Mouse (Mus musculus) CH12.LX (cell line): Measurements from ENCODE around the gene Cfap97d2.

Experiments used
- CTCF ChIP-seq, 2 experiments: IDR thresholded peaks in 1 of 2; conservative IDR thresholded peaks in 1 of 2; 2 replicates each; pipeline ENCODE4 v1.5.1; 2011 to 2012; ENCODE audit warnings: low read depth in 2 of 2, low read length in 2 of 2, improper control_type of control experiment in 1 of 2, inconsistent platforms in 1 of 2, mild to moderate bottlenecking in 1 of 2, moderate library complexity in 1 of 2
- E2F4 ChIP-seq: IDR thresholded peaks from 2 replicates; pipeline ENCODE4 v1.6.1; 2011; ENCODE audit warnings: low read depth, low read length, improper control_type of control experiment; ENCODE audit not compliant: insufficient replicate concordance
- HCFC1 ChIP-seq: IDR thresholded peaks from 2 replicates; pipeline ENCODE4 v1.6.1; 2012; ENCODE audit warnings: low read depth, mild to moderate bottlenecking, inconsistent platforms, low read length, improper control_type of control experiment
- JUND ChIP-seq: conservative IDR thresholded peaks from 2 replicates; pipeline ENCODE4 v1.6.1; 2011; ENCODE audit warnings: low read depth, low read length, improper control_type of control experiment
- MAFK ChIP-seq: IDR thresholded peaks from 2 replicates; pipeline ENCODE4 v1.6.1; 2011; ENCODE audit warnings: low read length, improper control_type of control experiment; ENCODE audit not compliant: insufficient replicate concordance
- MAZ ChIP-seq: IDR thresholded peaks from 2 replicates; pipeline ENCODE4 v1.6.1; 2012; ENCODE audit warnings: low read depth, mild to moderate bottlenecking, inconsistent platforms, low read length, improper control_type of control experiment, moderate library complexity
- NELFE ChIP-seq: IDR thresholded peaks from 2 replicates; pipeline ENCODE4 v1.6.1; 2011; ENCODE audit warnings: low read depth, low read length, improper control_type of control experiment
- POLR2AphosphoS2 ChIP-seq: IDR thresholded peaks from 2 replicates; pipeline ENCODE4 v1.6.1; 2011; ENCODE audit warnings: low read depth, low read length, improper control_type of control experiment
- SMC3 ChIP-seq: IDR thresholded peaks from 2 replicates; pipeline ENCODE4 v1.6.1; 2011; ENCODE audit warnings: low read depth, low read length, improper control_type of control experiment
- ZKSCAN1 ChIP-seq: IDR thresholded peaks from 2 replicates; pipeline ENCODE4 v1.6.1; 2012; ENCODE audit warnings: low read depth, inconsistent platforms, low read length, improper control_type of control experiment, borderline replicate concordance

- TF ChIP-seq SMC3 (no peak), MAZ (no peak), NELFE (no peak), CTCF (conservative IDR thresholded peaks at IDR 0.05 in 1 of 2, IDR thresholded peaks at IDR 0.05 in 1 of 2; ENCODE audit: low read depth in 2 of 2, low read length in 2 of 2) (no peak), JUND (no peak), ZKSCAN1 (no peak), HCFC1 (no peak), E2F4 (no peak), POLR2AphosphoS2 (no peak), MAFK (no peak)
Measured at GRCm38 (mm10) chr8:13675524-13675923, 30.2 kb upstream of the Cfap97d2 start.
